In genomic region chr2:103507651-103508050, GRCm38 (mm10) we compare ENCODE assay signal across 12 mouse cellular contexts.
"Had no signal": no experiment of that assay in that cellular context is flagged by ENCODE, and none has a peak within 500 bp of the region (broad histone marks: within the 10 kb centered on the region; RNA-seq: fewer than 3 reads in every experiment).

No protein-coding gene starts in this region.

- DNase-seq: retina, postnatal 1 day; right cerebral cortex, adult 18-20 months; right cerebral cortex, postnatal 14 days; right cerebral cortex, postnatal 25 days; right cerebral cortex, postnatal 4 days; spleen, adult 18-20 months; thymus, adult 18-20 months; thymus, adult 2 months; thymus, postnatal 14 days; thymus, postnatal 25 days; thymus, postnatal 36 days; thymus, postnatal 4 days had no signal
